Mouse (Mus musculus) activated CD4-positive, CD25-positive, alpha-beta regulatory T cell, adult 4 months (primary cell): ENCODE measurements around the gene Pde4d. TPM values are rescaled to one million over a fixed set of nuclear protein-coding genes. Genes with fewer than 3 reads are reported as not detected.
"Not testable (repeated sequence)": the region's sequence is repeated elsewhere in the genome, so short reads cannot be mapped to it uniquely, and the experiment has no call there.

ENCODE experiments used
- ATAC-seq: one replicate; pipeline ENCODE4 v1.8.0; 2017
- polyA plus RNA-seq, 2 experiments: library from polyadenylated mRNA; unstranded; fragments of 100-300 nt; shearing (Covaris generic); gene quantifications; one replicate each; pipeline ENCODE4 v1.2.1; 2017

The Pde4d gene
- polyA plus RNA-seq, 2 experiments from 2014 or later = 7.3 to 7.6 TPM

DNA sequence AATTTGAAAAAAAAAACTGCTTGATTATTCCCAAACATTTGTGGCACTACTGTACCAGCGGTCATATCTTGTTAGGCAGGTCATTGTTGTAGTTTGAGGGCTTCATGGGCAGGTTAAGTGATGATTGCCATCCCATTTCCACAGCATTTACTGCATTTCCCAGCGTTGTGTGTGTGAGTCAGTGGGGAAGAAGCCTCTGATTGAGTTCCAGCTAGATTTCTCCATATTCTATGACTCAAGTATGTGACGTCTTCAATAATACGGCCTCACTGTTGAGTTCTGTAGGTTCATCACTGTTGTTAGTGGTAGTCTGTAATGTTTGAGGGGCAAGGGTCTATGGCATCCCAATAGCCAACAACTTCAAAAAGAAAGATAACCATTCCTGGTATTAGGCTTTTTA, 255.7 kb downstream of the Pde4d start:
- ATAC-seq = no peak

DNA sequence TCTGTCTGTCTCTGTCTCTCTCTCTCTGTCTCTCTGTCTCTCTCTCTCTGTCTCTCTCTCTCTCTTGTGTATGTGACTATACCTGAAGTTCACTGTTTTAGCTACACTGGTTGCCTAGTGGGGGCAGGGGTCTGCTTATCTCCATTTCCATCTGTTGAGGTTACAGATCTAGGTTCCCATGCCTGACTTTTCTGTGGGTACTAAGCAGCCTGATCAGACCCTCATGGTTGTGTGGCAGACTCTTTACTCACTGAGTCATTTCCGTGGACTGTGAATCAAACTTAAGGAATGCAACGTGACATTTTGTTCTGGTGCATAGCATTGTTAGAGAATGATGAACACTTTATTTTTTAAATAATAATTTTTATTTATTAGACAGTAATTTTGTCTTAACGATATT, 264.3 kb downstream of the Pde4d start:
- no peak for ATAC-seq

DNA sequence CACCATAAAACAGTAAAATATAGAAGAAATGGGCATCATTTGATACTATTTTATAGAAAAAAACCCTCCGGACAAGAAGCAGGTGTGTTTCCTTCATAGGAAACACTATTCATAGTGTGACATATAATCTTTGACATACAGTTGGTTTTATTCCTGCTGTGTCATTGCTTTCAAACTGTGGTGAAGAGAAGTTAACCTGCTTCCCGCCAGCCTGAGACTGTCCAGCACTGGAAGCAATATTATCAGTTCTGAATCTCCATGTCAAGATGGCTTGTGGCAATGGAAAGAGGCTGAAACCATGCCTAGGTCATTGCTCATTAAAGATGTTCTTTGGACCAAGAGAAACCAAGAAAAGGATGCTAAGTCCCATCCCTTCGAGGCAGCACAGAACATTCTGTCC, 265.3 kb downstream of the Pde4d start:
- ATAC-seq = no peak

DNA sequence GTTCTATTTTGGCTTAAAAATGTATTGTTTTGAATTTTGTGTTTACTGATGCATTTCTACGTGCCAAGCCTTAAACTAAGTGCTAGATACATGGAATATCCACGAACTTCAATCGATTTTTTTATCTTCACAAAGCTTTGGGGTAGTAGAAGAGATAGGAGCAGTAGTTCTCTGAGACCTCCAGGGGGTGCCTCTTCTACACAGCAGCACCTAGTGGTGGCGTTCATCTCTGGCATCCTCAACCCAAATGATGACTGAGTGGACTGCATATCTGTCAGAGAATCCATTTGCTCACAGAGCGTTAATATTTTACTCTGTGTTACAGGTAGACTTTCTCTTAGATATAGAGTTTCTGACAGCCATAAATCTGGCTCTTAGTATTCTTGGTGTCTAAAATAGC, 272.5 kb downstream of the Pde4d start:
- no peak for ATAC-seq

DNA sequence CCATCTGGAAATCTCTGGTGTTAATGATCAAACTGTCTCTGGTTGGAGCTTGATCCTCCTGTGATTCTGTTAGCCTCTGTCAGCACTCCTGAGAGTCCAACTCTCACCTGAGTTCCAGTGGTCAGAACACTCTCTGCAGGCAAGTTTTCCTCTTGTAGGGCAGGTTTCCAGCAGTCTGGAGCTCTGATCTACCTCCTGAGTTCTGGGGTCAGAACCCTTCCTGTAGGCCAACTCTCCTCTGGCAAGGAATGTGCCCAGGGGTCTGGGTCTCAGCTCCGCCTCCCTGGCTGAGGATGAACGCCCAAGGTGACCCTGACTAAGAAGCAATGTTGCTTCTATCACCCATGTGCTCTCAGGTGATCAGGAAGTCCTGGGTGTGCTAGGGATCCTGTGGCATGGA, 284.6 kb downstream of the Pde4d start:
- ATAC-seq = not testable (repeated sequence)

DNA sequence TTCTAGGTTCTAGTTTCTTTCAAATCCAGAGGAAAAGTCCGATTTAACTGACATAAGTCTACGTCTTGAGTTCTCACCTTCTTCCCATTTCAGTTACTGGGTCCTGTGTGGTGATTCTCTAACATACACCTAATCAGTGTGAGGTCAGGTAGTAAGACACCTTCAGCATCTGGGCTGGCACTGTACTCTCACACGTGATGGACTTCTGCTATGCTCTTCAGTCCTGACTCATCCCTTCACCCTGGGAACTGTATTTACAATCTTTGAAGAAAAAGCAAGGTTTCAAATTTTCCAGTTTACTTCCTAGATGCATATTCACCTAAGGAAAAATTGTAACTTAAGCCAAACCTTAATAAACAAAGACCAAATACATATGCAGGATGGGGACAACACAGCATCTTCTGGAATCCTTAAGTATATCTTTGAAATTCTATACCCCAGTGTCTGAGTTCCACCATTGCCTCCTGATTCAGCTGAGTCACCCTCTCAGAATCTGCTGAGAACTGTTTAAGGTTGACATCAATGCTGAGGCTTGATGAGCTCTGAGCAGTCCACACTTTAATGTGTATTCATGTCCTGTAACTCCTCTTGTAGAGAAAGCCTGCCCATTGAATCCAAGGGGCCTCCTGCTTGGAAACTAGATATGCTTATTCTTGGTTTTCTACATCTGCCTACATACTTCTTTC, 301.6 kb downstream of the Pde4d start:
- no peak for ATAC-seq

DNA sequence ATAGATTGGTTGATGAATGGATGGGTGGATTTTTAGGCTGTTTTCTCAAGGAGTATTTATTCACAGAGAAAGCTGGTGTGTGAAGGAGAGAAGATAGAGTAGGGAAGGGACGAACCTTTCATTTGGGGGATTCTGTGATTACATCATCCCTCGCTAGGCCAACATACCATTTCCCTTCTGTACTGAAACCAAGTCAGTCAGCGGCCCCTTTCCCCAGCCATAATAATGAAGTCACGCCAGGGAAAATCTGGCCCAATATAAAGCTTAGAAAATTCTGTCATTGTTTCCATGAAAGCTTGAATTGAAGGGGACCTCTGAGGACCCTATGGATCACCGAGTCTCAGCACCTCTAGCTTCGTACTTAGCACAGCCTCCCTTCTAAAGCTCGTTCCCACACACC, 307.7 kb downstream of the Pde4d start:
- ATAC-seq = no peak

DNA sequence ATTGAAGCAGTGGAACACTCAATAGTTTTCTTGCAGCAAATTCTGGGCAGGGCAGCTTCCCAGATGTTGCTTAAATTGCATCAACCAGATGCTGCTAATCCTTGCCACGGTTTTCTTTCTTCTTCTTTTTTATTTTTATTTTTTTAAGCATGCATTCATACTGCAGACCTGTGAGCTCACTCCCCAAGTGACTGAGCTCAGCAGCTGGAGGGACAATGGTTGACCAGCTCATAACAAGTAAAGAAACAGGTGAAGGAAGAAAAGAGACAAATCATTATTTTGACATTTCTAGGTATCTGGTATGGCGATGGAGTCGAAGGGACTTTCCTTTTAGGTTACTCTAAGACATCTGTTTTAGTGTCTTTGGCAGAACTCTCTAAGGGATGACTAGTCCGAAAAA, 308.6 kb downstream of the Pde4d start:
- ATAC-seq = no peak

DNA sequence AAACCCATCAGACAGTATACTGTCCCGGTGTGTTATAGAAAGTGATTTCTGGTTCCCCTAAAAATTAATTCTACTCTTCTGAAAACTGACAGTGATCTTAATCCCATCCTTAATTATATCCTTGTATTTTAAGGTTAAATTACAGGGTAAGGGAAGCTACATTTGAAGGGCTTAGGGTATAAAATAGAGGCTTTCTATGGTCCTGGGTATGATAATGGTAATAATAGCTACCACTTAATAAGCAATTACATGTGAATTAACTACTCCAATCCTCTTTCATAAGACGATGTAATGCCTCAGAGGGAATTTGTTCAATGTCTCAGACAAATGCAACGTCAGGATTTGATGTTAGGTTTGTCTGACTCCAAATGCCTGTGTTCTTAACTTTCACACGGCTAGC, 309.4 kb downstream of the Pde4d start:
- ATAC-seq = no peak

DNA sequence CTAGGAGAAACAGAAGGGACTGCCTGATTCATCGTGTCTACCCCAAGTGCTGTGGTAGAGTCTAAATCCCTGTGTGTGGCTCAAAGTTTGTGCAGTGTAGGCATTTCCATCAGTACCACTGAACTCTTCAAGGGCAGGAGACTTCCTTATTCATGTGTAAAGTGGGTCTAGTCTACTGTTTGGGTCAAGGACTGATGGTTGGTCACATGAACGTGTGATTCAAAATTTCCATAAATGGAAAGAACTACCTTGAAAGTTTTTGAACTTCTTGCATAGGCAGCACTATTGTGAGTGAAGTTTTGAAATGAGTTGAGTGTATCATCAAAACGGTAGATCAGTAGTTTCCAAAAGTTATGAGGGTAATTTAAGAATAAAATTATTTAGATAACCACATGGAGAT, 313.5 kb downstream of the Pde4d start:
- peak; percentile 54 for ATAC-seq

DNA sequence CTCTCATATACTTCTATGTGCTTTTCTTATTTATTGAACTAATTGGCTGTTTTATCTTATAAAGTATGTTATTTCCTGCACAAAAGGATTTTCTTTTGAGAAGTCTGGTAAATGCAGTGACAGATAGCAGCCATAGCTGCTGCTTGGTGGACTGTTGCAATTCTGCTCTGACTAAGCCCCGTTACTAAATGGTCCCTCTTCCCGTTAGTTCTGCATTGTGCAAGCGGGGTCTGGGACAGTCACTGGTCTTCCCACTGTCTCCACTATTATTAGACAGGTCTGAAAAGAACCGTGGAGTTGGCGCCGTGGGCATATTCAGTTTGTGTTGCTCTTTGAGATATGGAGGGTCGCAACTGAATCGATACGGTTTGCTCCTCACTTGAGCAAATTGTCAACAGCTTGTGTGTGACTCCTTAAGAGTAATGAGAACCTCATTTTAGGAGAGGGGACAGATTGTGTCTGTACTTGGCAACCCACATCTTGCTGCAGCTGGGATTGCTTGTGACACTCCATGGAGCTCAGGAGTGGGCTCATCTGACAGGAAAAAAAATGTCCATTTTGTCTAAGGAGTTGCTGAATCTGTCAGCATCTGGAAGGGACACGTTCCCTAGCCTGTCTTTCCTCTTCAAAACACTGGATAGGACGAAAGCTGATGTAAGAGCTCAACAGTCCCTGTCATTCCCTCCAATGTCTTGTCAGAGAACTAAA, 316.4 kb downstream of the Pde4d start:
- no peak for ATAC-seq

DNA sequence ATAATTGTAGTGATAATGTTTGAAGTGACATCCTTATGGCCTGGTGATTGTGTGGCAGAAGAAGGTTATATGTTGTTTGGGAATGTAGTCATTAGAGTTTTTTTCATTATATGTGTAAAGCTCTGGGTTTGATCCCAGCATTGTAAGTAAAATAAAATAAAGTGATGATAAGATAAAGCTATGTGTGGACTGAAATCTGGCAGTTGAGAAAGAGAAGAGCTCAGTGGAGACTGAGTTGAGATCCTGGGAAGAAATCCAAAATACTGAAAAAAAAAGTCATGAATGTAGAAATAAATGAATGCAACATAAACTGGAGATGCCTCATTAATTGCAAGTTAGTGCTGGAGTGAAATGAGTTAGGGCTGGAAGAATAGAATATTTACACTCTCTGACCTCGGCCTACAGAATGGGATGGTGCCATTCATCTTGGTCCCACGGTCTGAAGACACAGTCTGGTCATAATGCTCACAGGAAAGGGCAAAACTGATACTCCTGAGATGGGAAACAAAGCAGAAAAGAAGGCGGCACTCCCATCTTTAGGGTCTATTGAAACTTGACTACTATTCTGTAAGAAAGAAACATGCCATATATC, 319.8 kb downstream of the Pde4d start:
- ATAC-seq = no peak

DNA sequence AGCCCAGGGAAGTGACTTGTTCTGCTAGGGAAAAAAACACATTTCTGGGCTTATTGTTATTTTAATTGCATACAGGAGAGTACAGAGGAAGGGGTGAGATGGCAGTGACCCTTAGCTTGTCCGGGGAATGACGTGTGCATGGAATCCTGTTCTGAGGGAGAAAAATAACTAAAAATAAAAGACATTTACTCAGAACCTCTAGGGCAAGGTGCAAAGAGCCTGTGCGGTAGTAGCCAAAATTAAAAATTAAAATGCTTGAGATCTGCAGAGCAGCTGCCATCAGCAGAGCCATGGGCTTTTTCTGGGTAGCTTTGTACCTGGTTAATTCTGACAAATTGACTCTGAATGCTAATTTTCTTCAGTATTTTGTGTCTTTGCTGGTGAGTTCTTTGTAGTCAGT, 322.6 kb downstream of the Pde4d start:
- ATAC-seq = no peak

DNA sequence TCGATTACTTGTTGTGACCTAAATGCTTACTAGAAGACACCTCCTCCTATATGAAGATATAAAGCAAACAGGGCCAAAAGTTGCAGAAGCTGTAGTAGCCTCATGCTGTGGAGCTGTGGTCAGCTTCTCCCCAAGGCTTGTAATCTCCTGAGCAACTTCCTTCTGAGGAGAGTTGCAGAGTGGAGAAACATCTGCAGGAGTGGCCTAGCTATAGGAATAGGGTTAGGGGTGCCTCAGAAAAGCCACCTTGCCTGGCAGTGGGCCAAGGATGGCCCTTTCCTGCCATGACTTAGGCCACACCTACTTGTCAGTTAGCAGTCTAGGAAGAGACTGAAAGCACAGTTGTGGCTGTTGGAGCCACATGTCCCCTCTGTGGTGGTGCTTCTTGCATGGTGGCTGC, 325.2 kb downstream of the Pde4d start:
- ATAC-seq = no peak

DNA sequence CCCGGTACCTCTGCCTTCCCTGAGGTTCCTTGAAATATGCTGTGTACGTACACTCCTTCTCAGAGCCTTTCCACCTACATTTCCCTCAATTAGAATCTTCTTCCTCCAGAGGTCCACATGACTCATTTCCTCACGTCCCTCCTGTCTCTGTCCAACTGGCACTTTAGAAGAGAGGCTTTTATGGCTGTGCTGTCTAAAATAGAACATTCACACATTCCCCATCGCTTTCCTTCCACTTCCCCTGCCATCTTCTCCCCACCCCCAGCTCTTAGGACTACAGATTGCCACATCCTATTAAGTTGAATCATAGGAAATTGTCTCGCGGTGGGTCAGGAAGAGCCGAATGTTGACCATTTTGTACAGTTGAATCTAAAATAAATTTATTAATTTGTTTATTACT, 326.1 kb downstream of the Pde4d start:
- no peak for ATAC-seq

DNA sequence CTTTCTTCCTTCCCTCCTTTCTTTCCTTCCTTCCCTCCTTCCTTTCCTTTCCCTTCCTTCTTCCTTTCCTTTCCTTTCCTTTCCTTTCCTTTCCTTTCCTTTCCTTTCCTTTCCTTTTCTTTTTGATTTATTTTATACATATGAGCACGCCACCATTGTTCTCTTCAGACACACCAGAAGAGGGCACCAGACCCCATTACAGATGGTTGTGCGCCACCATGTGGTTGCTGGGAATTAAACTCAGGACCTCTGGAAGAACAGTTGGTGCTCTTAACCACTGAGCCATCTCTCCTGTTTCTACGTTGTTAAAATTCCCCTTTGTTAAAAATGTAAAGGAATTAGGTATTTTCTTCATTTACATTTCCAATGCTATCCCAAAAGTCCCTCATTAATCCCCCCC, 347.9 kb downstream of the Pde4d start:
- ATAC-seq = not testable (repeated sequence)

DNA sequence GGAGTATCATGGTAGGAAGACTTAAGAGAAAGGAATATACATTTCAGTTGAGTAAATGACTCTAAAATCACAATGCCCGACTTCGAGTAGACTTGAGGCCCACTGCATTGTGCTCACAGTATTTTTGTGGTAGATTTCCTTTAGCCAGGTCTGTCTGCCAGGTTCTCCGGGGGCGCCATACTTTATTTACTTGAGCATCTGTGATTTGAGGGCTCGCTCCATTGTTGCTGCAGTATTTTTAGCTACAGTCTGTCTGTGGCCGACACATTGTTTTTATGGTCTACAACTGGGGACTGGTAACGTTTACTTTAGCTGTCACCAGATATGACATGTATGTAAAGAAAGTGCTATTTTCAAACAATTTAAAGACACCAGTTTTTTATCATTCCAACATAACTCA, 359.4 kb downstream of the Pde4d start:
- no peak for ATAC-seq

DNA sequence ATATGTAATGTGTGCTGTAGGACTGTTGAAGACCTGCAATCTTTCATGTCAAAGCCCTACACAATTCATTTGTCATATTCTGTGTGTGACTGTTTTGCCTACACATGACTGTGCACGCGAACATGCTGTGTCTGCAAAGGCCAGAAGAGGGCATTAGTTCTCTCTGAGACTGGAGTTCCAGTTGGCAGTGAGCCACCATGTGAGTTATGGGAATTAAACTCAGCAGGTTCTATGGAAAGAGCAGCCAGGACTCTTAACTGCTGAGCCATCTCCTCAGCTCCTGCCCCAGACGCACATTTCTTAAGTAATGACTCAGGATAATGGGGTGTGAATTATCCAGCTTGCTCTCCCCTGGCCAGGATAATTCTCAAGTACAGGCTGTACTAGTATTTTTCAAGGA, 363.2 kb downstream of the Pde4d start:
- ATAC-seq = no peak

DNA sequence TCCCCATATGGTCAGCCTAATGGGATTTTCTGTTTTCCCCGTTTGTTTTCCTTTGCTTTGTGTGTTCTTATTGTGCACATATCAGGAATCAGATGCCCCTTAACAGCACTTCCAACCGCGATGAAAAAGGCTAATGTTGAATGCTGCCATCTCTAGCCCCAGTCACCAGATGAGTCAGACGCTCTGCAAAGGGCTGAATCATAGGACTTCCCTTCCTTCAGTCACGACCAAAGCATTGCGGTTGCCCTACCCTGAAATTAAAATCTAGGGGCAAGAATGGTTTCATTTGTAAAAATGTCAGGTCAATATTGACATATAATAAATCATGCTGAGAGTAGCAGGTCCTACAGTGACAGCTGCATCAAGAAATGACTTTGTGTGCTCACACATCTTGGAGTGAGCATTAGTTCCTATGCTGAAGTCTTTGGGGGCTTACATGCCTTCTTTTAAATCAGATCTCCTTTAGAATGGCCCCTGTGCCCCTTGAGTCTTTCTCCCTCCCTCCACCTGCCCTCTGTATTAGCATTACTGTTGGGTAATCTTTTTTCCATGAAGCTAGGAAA, 370.2 kb downstream of the Pde4d start:
- no peak for ATAC-seq

DNA sequence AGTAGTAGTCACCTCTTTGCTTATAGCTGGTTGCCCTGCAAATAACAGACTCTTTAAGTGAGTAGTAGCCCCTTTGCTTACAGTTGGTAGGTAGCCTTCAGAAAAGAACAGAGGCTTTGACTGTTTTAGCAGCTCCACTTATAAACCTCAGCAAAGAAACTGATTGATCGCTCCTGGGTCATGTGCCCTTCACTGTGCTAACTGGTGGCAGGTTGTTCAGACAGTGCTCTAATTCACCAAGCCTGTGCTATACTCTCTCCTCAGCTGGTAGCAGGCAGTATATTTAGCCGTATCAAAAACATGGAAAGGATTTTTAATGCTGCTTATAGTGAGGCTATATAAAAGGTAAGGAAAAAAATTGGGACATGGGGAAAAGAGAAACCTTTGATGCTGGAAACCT, 370.7 kb downstream of the Pde4d start:
- no peak for ATAC-seq

DNA sequence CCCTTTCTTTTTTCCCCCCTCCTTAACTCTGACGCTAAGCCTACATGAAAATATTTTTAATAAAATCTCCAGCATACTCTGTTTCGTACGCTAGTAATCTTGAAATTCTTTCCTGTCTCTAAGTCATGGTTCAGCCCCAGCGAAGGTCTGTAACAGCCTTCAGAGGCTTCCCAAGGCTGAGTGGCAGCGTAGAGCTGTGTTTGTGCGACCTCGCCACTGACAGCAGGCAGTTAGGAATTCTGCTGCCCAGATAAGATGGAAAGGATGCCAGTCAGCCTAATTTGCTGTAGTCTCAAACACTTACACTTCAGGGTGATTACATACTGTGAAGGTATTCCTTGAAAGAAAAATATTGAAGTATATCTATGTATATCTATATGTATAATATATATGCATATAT, 371.5 kb downstream of the Pde4d start:
- ATAC-seq = no peak

DNA sequence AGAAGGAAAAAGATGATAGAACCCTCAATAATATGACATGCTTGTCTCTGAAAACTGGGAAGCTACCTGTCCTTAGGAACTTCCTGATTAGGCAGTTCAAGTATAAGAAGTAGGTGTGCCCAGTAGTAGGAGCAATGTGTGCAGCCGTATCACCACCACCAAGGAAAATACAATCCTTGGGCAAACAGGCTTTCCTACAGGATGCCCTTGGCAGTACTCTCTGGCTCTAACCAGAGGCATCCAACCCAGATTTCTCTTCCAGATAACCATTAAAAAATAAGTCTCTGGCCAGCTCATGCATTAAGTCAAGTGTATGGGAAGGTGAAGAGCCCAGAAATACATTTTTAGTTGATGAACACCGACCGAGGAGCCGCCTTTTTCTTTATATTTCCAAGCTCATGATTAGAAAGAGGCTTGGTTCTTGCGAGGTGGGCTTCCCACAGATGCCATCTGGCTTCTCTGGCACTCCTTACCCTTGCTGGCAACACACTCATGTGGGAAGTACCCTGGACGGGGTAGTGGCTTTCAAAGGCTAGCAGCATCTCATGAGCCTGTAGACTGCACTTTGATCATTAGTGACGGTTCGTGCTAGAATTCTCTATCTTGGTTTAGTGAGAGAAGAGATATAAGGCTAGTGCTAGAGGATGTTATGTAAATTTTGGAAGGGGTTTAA, 375.0 kb downstream of the Pde4d start:
- no peak for ATAC-seq

DNA sequence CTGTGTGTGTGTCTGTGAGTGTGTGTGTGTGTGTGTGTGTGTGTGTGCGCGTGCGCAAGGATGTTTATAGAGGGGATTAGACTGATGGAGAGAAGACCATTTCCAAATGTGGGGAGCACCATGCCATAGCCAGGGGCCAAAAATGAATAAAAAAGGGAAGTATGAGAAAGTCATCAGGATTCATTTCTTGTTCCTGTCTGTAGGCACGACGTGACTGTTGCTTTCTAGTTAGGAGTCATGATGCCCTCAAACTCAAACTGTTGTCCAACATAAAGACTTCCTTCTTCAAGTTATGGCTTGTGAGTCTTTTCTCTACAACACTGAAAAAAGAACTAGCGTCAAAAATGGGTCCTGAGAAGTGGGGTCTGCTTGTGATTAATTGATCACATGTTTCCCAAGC, 375.8 kb downstream of the Pde4d start:
- ATAC-seq = no peak
